Mouse (Mus musculus): Measurements from ENCODE around the gene Pex10. TPM values are rescaled to one million over a fixed set of nuclear protein-coding genes. Genes with fewer than 3 reads are reported as not detected.
A peak's percentile ranks its signal among the peaks of the same experiment; 100 is the strongest.

The Pex10 gene
- total and polyA plus RNA-seq, 3 experiments = 9.2 to 21.9 (median 15.6) TPM

DNA sequence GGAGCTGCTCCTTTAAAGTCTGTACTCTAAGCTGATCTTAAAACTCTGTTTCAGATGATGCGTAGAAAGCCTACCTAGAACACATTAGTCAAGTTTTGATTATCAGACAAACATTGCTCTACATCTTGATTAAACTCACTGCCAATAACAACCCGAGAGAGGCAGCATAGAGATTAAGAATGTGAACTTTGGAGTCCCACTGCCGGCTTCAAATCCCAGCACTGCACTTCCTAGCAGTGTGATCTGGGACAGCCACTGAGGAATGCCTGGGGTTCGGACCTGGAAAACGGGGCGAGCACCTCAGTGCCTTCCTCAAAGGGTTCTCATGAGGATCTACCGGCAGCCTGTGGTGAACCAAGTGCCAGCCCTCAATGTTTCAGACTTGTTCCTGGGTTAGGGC is 17.5 kb downstream of the Pex10 start:
- Histone ChIP-seq H3K27ac (ENCODE audit: insufficient read depth, low read depth) (no peak overlapping the region), H3K4me3 (replicated peaks in 1 of 3; ENCODE audit: low read depth in 2 of 3, low read length in 2 of 3, poor library complexity in 1 of 3) (peak overlapping the region; percentile 91 to 99 (median 97)), H3K27me3 (replicated peaks) (no peaks in the 10 kb centered on the region), H3K36me3 (replicated peaks in 1 of 2; ENCODE audit: control insufficient read depth in 1 of 2, insufficient read depth in 1 of 2, low read length in 1 of 2) (peaks cover 30 to 52% of the 10 kb centered on the region in 2 experiments), H3K9ac (ENCODE audit: insufficient read depth, low read depth) (peak overlapping the region; percentile 83), H3K4me2 (ENCODE audit: insufficient read depth, low read depth, poor library complexity, severe bottlenecking) (peak overlapping the region; percentile 78), H3K4me1 (ENCODE audit: control insufficient read depth in 1 of 2, insufficient read depth in 2 of 2) (peaks cover 26 to 52% of the 10 kb centered on the region in 2 experiments), H3K9me3 (replicated peaks; ENCODE audit: low read length) (no peaks in the 10 kb centered on the region), H3K79me2 (replicated peaks; ENCODE audit: control insufficient read depth, extremely low read depth, insufficient read depth, poor library complexity, severe bottlenecking) (peaks cover 60% of the 10 kb centered on the region)
- no peak for DNase-seq (ENCODE audit: extremely low read depth)
- no peak for TF ChIP-seq JUND (conservative IDR thresholded peaks at IDR 0.05; ENCODE audit: low read depth, low read length)
- in situ Hi-C loops (cut with MboI; ENCODE audit: low pct_ligation_motif_present, low pct_unique_long_range_greater_than_20kb, low sequenced_read_pairs) = no loop called here
- dilution Hi-C loops (cut with MboI; ENCODE audit: extremely low pct_ligation_motif_present, extremely low pct_unique_long_range_greater_than_20kb, low sequenced_read_pairs) = no loop called here

DNA sequence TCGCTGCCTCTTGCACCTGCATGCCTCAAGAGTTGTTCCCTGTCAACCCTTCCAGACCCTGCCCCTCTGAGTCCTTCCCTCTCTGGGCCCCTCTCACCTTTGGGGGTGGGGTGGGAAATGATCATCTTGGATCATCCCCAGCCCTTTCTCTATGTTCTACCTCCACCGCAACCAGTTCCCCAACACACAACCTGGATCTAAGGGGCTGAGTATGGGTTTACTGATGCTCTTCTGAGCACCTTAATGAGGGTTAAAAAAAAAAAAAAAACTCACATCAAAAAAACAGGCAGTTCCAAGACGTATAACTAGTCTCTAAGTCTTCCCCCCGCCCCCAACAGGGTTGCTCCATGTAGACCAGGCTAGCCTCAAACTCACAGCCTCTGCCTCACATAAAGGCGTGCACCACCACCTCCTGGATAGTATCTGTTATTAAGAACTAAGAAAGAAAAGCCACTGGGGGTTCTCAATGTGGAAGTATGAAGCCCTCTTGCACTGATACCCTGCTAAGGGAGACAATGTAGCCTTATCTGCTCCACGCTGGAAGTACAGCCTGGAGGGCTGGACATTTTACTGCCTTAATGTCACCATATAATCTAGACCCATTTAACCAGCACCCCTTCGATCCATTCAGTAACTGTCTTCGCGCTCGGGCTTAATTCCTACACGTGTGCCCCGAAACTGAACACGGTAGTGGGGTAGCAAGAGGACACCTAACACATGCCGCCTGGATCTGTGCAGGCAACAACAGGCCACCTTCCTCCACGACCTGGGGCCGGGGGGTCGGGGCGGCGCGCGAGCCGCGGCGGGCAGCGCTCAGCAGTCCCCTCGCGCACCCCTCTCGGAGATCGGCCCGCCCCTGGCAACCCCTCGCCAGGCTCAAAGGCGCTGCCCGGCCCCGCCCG is 18.6 kb downstream of the Pex10 start:
- peak overlapping the region; percentile 83 for H3K9ac ChIP-seq (ENCODE audit: insufficient read depth, low read depth)
- H3K4me2 ChIP-seq (ENCODE audit: insufficient read depth, low read depth, poor library complexity, severe bottlenecking) = peak overlapping the region; percentile 78
- H3K27me3 ChIP-seq (replicated peaks) = no peaks in the 10 kb centered on the region
- no peaks in the 10 kb centered on the region for H3K9me3 ChIP-seq (replicated peaks; ENCODE audit: low read length)
- DNase-seq (ENCODE audit: extremely low read depth) = no peak
- H3K4me3 ChIP-seq (replicated peaks in 1 of 3; ENCODE audit: low read depth in 2 of 3, low read length in 2 of 3, poor library complexity in 1 of 3) = peak overlapping the region; percentile 91 to 99 (median 97)
- peak overlapping the region; percentile 64 for H3K27ac ChIP-seq (ENCODE audit: insufficient read depth, low read depth)
- 0 out of 2 replicates have a peak, but pooled peaks have one; percentile 48 for TF ChIP-seq MYC (IDR thresholded peaks at IDR 0.05; ENCODE audit: low read depth, low read length)
- 0 out of 2 replicates have a peak, but pooled peaks have one; percentile 41 for TF ChIP-seq MAX (IDR thresholded peaks at IDR 0.05; ENCODE audit: low read length)
- no peak for TF ChIP-seq TCF12 (IDR thresholded peaks at IDR 0.05; ENCODE audit: low read depth, low read length)
- TF ChIP-seq IRF4 (IDR thresholded peaks at IDR 0.05; ENCODE audit: low read depth, low read length) = no peak
- peaks cover 21 to 44% of the 10 kb centered on the region in 2 experiments for H3K36me3 ChIP-seq (replicated peaks in 1 of 2; ENCODE audit: control insufficient read depth in 1 of 2, insufficient read depth in 1 of 2, low read length in 1 of 2)
- H3K4me1 ChIP-seq (ENCODE audit: control insufficient read depth in 1 of 2, insufficient read depth in 2 of 2) = peaks cover 28 to 63% of the 10 kb centered on the region in 2 experiments
- dilution Hi-C loops (cut with MboI; ENCODE audit: extremely low pct_ligation_motif_present, extremely low pct_unique_long_range_greater_than_20kb, low sequenced_read_pairs) = no loop called here
- in situ Hi-C loops (cut with MboI; ENCODE audit: low pct_ligation_motif_present, low pct_unique_long_range_greater_than_20kb, low sequenced_read_pairs) = no loop called here
- H3K79me2 ChIP-seq (replicated peaks; ENCODE audit: control insufficient read depth, extremely low read depth, insufficient read depth, poor library complexity, severe bottlenecking) = peaks cover 49% of the 10 kb centered on the region

DNA sequence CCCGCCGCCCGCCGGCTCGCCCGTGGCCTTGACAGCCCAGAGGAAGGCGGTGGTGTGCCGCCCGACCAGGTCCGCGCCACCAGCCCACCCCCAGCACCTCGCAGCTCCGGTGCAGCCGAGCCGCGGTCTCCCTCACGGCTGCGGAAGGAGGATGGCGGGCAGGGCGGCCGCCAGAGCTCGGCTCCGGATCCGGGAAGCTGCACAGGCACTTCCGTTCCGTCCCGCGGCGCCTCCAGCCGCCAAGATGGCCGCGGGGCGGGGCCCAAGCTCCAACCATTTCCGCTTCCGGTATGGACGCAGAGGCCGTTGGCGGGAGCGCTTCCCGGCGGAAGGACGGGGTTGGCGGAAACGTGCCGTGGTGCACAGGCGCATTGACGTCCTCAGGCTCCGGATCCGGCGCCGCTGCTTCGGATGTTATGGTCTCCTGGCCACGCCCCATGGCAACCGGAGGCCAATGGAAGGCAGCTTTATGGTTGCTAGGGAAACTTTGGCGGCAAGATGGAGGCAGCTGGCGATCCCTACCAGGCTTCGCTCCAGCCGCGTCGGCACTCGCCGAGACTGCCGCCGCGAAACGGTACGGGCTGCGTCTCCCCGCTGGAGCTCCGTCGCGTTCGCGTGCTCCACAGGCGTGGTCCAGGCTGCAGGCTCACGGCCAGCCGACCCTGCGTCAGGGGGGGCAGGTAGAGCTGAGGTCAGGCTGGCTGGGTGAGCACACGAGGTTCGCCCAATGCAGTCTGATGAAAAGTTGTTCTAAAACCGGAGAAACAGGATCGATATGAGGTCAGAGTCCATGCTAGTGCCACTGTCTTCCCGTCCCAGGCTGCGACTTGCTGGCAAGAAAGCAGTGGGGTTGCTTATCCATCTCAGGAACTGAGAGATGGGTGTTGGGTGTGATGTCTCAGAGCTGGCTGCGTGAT is 19.6 kb downstream of the Pex10 start, which contains the start of the genes Rer1 and Morn1:
Gene Rer1 (minus strand): TSS at position 275 of the 917 bp plus-strand sequence.
Gene Morn1 (plus strand): TSS at position 470 of the 917 bp plus-strand sequence.
- DNase-seq (ENCODE audit: extremely low read depth) = peak; percentile 99
- Histone ChIP-seq H3K79me2 (replicated peaks; ENCODE audit: control insufficient read depth, extremely low read depth, insufficient read depth, poor library complexity, severe bottlenecking) (peaks cover 45% of the 10 kb centered on the region), H3K9ac (ENCODE audit: insufficient read depth, low read depth) (peak within 1 kb of the TSS; percentile 83), H3K27ac (ENCODE audit: insufficient read depth, low read depth) (peak within 1 kb of the TSS; percentile 64), H3K4me2 (ENCODE audit: insufficient read depth, low read depth, poor library complexity, severe bottlenecking) (peak within 1 kb of the TSS; percentile 82), H3K36me3 (replicated peaks in 1 of 2; ENCODE audit: control insufficient read depth in 1 of 2, insufficient read depth in 1 of 2, low read length in 1 of 2) (peaks cover 14 to 36% of the 10 kb centered on the region in 2 experiments), H3K4me1 (ENCODE audit: control insufficient read depth in 1 of 2, insufficient read depth in 2 of 2) (peaks cover 26 to 65% of the 10 kb centered on the region in 2 experiments), H3K4me3 (replicated peaks in 1 of 3; ENCODE audit: low read depth in 2 of 3, low read length in 2 of 3, poor library complexity in 1 of 3) (peak within 1 kb of the TSS; percentile 91 to 99 (median 97)), H3K27me3 (replicated peaks) (no peaks in the 10 kb centered on the region), H3K9me3 (replicated peaks; ENCODE audit: low read length) (no peaks in the 10 kb centered on the region)
- in situ Hi-C loops (cut with MboI; ENCODE audit: low pct_ligation_motif_present, low pct_unique_long_range_greater_than_20kb, low sequenced_read_pairs) = no loop called here
- dilution Hi-C loops (cut with MboI; ENCODE audit: extremely low pct_ligation_motif_present, extremely low pct_unique_long_range_greater_than_20kb, low sequenced_read_pairs) = no loop called here
- TF ChIP-seq TBP (conservative IDR thresholded peaks at IDR 0.05; ENCODE audit: low read depth, low read length) = 0 out of 2 replicates have a peak, but pooled peaks have one; percentile 39
- TF ChIP-seq ZC3H11A (IDR thresholded peaks at IDR 0.05; ENCODE audit: low read depth, low read length) = no peak
- no peak for TF ChIP-seq CHD1 (IDR thresholded peaks at IDR 0.05; ENCODE audit: low read depth, low read length)
- TF ChIP-seq MAZ (IDR thresholded peaks at IDR 0.05; ENCODE audit: low read depth, low read length) = no peak
- peak; percentile 85; the same call in 1 of the 2 replicates for TF ChIP-seq KAT2A (IDR thresholded peaks at IDR 0.05; ENCODE audit: insufficient replicate concordance, low read length)
- TF ChIP-seq UBTF (IDR thresholded peaks at IDR 0.05; ENCODE audit: low read depth, low read length) = peak; percentile 74
- peak; percentile 56; the same call in 1 of the 2 replicates for TF ChIP-seq IRF4 (IDR thresholded peaks at IDR 0.05; ENCODE audit: low read depth, low read length)
- peak; percentile 98 for TF ChIP-seq ELF1 (IDR thresholded peaks at IDR 0.05; ENCODE audit: low read depth, low read length)
- TF ChIP-seq CHD2 (IDR thresholded peaks at IDR 0.05; ENCODE audit: low read length) = peak; percentile 78
- TF ChIP-seq CTCF (conservative IDR thresholded peaks at IDR 0.05 in 1 of 2, IDR thresholded peaks at IDR 0.05 in 1 of 2; ENCODE audit: low read depth in 2 of 2, low read length in 2 of 2) = no peak
- TF ChIP-seq MAX (IDR thresholded peaks at IDR 0.05; ENCODE audit: low read length) = peak; percentile 68
- no peak for TF ChIP-seq USF2 (conservative IDR thresholded peaks at IDR 0.05; ENCODE audit: low read depth, low read length)
- TF ChIP-seq TCF12 (IDR thresholded peaks at IDR 0.05; ENCODE audit: low read depth, low read length) = peak; percentile 67
- peak; percentile 57; the same call in 1 of the 2 replicates for TF ChIP-seq NELFE (IDR thresholded peaks at IDR 0.05; ENCODE audit: low read depth, low read length)
- peak; percentile 96 for TF ChIP-seq MXI1 (IDR thresholded peaks at IDR 0.05; ENCODE audit: low read depth, low read length)
- TF ChIP-seq E2F4 (IDR thresholded peaks at IDR 0.05; ENCODE audit: insufficient replicate concordance, low read depth, low read length) = peak; percentile 94; the same call in 1 of the 2 replicates
- peak; percentile 90 for TF ChIP-seq HCFC1 (IDR thresholded peaks at IDR 0.05; ENCODE audit: low read depth, low read length)
- TF ChIP-seq RCOR1 (conservative IDR thresholded peaks at IDR 0.05; ENCODE audit: low read depth, low read length) = no peak
